Mouse (Mus musculus) stomach, postnatal 0 days (tissue): ENCODE results near the gene Hs3st5.

Experiments
- CTCF ChIP-seq: IDR thresholded peaks from 2 replicates; pipeline ENCODE4 v1.5.1; 2016; ENCODE audit warnings: antibody characterized with exemption, low read depth, mild to moderate bottlenecking, moderate library complexity
- EP300 ChIP-seq: optimal IDR thresholded peaks from 2 replicates; pipeline ENCODE3; 2016; ENCODE audit warnings: antibody characterized with exemption

GRCm38 (mm10) chr10:36795311-36795710 lies 288.7 kb downstream of the Hs3st5 start:
- TF ChIP-seq CTCF (no peak), EP300 (no peak)
